Mouse (Mus musculus) kidney, postnatal 4 days (tissue): Measurements from ENCODE around the gene Gm4565.
"Not testable (repeated sequence)": the region's sequence is repeated elsewhere in the genome, so short reads cannot be mapped to it uniquely, and the experiment has no call there.

Experiments
- DNase-seq, 2 experiments: peaks; one replicate each; pipeline ENCODE4 v3.0.0; 2021; ENCODE audit warnings: mixed read lengths in 2 of 2

The Gm4565 gene

DNA sequence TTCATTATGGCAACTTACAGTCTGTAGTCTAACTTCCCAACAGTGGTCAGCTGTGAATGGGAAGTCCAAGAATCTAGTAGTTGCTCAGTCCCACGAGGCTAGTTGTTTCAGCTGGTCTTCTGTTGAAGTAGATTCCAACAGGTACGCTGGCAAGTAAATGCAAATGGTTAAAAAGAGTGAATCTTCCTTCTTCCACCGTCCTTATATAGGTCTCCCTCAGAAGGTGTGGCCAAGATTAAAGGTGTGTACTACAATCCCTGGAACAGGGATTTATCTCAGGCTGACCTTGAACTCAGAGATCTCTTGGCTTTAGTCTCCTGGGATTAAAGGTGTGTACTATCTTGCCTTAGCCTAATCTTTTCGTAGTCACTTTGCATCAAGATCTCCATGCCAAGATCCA, at the start of gene Gm4565:
TSS of gene Gm4565 (minus strand) at position 101 of the 400 bp plus-strand sequence.
- DNase-seq: not testable (repeated sequence)

DNA sequence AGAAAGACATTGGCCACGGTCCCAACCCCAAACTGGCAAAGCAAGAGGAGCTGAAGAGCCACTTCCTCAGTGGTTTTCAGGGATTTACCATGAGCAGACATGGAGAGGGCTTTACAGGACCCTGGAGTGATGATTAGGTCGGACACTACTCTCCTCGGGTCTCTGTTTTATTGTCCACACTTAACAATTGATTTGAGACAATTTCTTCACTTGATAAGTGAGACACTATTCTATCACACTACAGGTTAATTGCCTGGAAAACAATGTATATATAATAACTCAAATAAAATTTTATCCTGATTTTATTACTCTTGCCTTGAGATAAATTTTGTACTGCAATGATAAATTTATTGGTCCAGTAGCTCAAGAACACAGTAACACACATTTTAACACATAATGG, 22.7 kb downstream of the Gm4565 start, which contains the start of gene Gm4201:
TSS of gene Gm4201 (minus strand) at position 101 of the 400 bp plus-strand sequence.
- not testable (repeated sequence) for DNase-seq

- DNase-seq: not testable (repeated sequence)
These were observed 53.1 kb downstream of the Gm4565 start, which contains the start of gene Gm8677 for GRCm38 (mm10) chr7:22534787-22535186. Gene Gm8677, minus strand, starts transcription at chr7:22534887.
